Comparison of ENCODE assay signal across 8 mouse cellular contexts in genomic region chr2:165906332-165906945, GRCm38 (mm10). TPM values are rescaled to one million over a fixed set of nuclear protein-coding genes. Genes with fewer than 3 reads are reported as not detected.
DNase-seq lines count a peak whose midpoint lies in the region; ATAC-seq lines count a peak whose summit lies in the region.

No protein-coding gene starts in this region.

- 19% methylated on average over 15 of the region's 15 CpGs for WGBS in stomach, embryonic 16.5 days

- H3K27me3 ChIP-seq in stomach, embryonic 16.5 days (ENCODE audit: control insufficient read depth, insufficient read depth, low read length), result no peaks in the 10 kb centered on the region

- peak overlapping the region; percentile 46; the same call in 1 of the 2 replicates for H3K9ac ChIP-seq in stomach, embryonic 16.5 days (ENCODE audit: low read length)

- no peak overlapping the region for H3K4me2 ChIP-seq in stomach, embryonic 16.5 days (ENCODE audit: low read depth, low read length)

- H3K9me3 ChIP-seq in stomach, embryonic 16.5 days (replicated peaks; ENCODE audit: control insufficient read depth, low read length), result no peaks in the 10 kb centered on the region

- no peaks in the 10 kb centered on the region for H3K36me3 ChIP-seq in stomach, embryonic 16.5 days (ENCODE audit: control insufficient read depth, insufficient read depth, low read length)

- H3K4me3 ChIP-seq in stomach, embryonic 16.5 days (replicated peaks; ENCODE audit: low read length), result no peak overlapping the region

- DNase-seq in layer of hippocampus, adult 9-11 months, result peak; percentile 55
- no peak for DNase-seq in layer of hippocampus, postnatal 36 days
- peak; percentile 58 for DNase-seq in cerebellum, adult 11-12 months
- peak; percentile 50 to 74 for DNase-seq in kidney, postnatal 36 days
- DNase-seq in adrenal gland, adult 18-20 months (ENCODE audit: low spot score in 2 of 2), result no peak

- ATAC-seq in granulocyte monocyte progenitor cell, adult 5-6 weeks (replicated peaks; ENCODE audit: poor library complexity, severe bottlenecking), result peak; percentile 67
- peak; percentile 61; the same call in 1 of the 2 replicates for ATAC-seq in stomach, embryonic 16.5 days (ENCODE audit: insufficient read depth, low FRiP score)
- ATAC-seq in monocyte, adult 5-6 weeks (replicated peaks; ENCODE audit: insufficient number of reproducible peaks, low FRiP score, low TSS enrichment, poor library complexity, severe bottlenecking), result no peak

- H3K27ac ChIP-seq in stomach, embryonic 16.5 days (ENCODE audit: low read length), result peak overlapping the region; percentile 44

- peaks cover 16% of the 10 kb centered on the region for H3K4me1 ChIP-seq in stomach, embryonic 16.5 days (ENCODE audit: control insufficient read depth, insufficient read depth, low read length)

RNA-seq across cellular contexts. Expression of gene Zmynd8, which starts 7.6 kb away (rescaled TPM):
- total RNA-seq in layer of hippocampus, postnatal 36 days (2021), result 100 to 1,000 TPM; 162 to 181 TPM
- 53.0 and 58.3 TPM in 2 replicates for total RNA-seq in granulocyte monocyte progenitor cell, adult 5-6 weeks (2014; fragmentation: Nextera tagmentation)
- 32.2 and 33.7 TPM in 2 replicates for total RNA-seq in granulocyte monocyte progenitor cell, adult 5-6 weeks (2017)
- 45.1 and 45.3 TPM in 2 replicates for polyA plus RNA-seq in stomach, embryonic 16.5 days (2015; fragmentation: Nextera tagmentation; extraction: Ambion mirVana)
- total RNA-seq in adrenal gland, adult 18-20 months (2021), result 10 to 100 TPM; 45.8 to 48.8 TPM
- 42.6 to 54.2 TPM (median 44.4 TPM) in 3 replicates for total RNA-seq in monocyte, adult 5-6 weeks (2017)

Comparison
In these comparisons a context has a peak if more than half of its experiments do, and no peak if none do; other contexts are left out.
1. DNase-seq: peak in layer of hippocampus, adult 9-11 months (single experiment), cerebellum, adult 11-12 months (single experiment) and kidney, postnatal 36 days (2 of 2); none in layer of hippocampus, postnatal 36 days (0 of 2) and adrenal gland, adult 18-20 months (0 of 2).